Mouse (Mus musculus) thymus, postnatal 36 days (tissue): ENCODE data around the gene Hoxb7.

Experiments
- DNase-seq, 2 experiments: peaks; one replicate each; pipeline ENCODE4 v3.0.0; 2022; ENCODE audit warnings: mixed read lengths in 2 of 2

Gene Hoxb7

GRCm38 (mm10) chr11:96268031-96268745 lies 18.2 kb upstream of the Hoxb7 start:
- no peak for DNase-seq

- no peak for DNase-seq
These were observed 16.6 kb upstream of the Hoxb7 start for GRCm38 (mm10) chr11:96269869-96270268.

- no peak for DNase-seq
These were observed 15.4 kb upstream of the Hoxb7 start, which contains the start of gene Hoxb9 for GRCm38 (mm10) chr11:96270996-96271540. Gene Hoxb9, plus strand, starts transcription at chr11:96271457.

- DNase-seq: no peak
These were observed 14.8 kb upstream of the Hoxb7 start for GRCm38 (mm10) chr11:96271541-96272011.

GRCm38 (mm10) chr11:96272024-96272921 lies 14.2 kb upstream of the Hoxb7 start:
- DNase-seq: no peak

DNA sequence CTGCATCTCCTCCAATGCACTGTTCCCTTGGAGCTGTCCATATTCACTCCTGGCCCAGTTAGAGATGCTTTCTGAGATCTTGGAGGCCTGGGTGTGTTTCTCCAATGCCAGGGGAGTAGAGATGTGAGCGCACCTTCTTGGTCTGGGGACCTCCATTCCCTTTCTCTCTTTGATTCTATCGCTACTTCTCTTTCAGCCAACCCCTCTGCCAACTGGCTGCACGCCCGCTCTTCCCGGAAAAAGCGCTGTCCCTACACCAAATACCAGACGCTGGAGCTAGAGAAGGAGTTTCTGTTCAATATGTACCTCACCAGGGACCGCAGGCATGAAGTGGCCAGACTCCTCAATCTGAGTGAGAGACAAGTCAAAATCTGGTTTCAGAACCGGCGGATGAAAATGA lies 12.0 kb upstream of the Hoxb7 start:
- DNase-seq: no peak

DNA sequence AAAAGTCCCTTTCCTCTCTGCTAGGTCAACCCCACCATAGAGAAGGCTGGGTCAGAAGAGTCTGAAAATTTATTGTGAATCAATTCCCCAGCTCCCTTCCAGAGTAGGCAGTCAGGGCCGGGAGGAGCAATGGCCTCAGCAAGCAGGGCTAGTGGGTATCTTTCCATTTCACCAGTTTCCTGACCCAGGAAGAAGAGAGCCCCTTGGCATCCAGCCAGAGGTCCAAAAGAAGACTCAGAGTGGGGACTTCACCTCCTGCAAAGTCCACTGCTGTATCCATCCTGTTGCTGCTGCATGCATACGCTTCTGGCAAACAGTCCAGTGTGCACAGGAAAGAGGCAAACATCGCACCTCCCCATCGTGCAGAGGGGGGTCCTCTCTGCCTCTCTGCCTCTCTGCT lies 10.5 kb upstream of the Hoxb7 start:
- DNase-seq: no peak

DNA sequence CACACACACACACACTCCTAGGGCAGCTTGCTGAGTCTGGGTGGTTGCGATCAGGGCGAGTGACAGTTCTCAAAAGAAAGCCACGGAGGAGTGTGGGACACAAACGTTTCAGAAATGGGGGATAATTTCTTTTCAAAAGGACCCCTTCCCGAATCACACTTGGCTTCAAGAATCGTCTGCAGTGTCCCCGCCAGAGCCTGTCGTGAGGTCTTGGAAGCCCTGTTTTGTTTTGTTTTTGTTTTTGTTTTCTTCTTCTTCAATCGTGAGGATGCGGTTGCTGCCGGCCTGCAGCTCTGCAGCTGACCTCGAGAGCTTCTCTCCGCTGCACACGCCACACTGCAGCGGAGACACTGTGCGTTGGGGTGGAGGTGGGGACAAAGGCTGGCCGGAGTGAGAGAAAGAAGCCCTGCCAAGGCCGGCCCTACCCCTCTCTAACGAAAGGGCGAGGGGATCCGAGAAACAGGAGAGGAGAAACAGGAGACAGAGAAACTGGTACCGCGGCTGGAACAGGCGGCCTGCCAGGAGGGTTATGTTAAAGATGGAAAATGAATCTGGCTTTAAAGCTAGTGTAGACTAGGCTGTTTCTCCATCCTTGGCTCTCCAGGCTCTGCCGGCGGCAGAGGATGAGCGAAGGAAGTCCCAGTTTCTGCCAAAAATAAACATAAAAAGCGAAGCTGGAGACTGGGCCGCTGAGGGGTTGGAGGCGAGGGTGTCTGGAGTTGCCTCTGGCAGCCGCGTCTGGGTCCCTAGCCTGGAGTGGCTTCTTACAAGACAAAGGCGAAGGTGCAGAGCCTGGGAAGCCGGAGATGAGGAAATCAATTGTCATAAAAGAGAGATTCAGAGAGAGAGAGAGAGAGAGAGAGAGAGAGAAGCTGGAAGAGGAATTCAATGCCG lies 9.0 kb upstream of the Hoxb7 start:
- no peak for DNase-seq

GRCm38 (mm10) chr11:96278324-96278723 lies 8.1 kb upstream of the Hoxb7 start:
- DNase-seq: no peak

- DNase-seq: peak; percentile 70 to 75
These were observed 7.7 kb upstream of the Hoxb7 start for GRCm38 (mm10) chr11:96278773-96279172.

GRCm38 (mm10) chr11:96279421-96280233 lies 6.8 kb upstream of the Hoxb7 start:
- DNase-seq: no peak

- no peak for DNase-seq
These were observed 5.7 kb upstream of the Hoxb7 start for GRCm38 (mm10) chr11:96280399-96281378.

DNA sequence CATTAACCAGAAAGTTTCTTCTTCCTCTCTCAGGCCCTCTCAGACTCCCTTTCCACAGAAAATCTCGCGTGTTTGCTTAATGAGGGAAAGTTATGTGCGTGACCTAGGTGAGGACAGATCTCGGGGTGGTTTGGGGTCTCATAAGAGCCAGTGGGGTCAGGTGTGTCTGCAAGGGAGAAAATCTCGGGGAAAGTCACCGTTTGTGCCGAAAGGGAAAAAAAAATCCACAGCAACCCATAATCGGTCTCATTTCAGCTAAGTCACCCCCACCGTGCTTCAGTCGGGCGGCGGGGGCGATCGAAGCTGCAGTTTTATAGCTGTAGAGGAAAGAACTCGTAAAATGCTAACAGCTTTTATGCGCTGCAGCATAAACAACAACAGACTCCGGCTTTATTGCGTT lies 5.0 kb upstream of the Hoxb7 start:
- DNase-seq: no peak

DNA sequence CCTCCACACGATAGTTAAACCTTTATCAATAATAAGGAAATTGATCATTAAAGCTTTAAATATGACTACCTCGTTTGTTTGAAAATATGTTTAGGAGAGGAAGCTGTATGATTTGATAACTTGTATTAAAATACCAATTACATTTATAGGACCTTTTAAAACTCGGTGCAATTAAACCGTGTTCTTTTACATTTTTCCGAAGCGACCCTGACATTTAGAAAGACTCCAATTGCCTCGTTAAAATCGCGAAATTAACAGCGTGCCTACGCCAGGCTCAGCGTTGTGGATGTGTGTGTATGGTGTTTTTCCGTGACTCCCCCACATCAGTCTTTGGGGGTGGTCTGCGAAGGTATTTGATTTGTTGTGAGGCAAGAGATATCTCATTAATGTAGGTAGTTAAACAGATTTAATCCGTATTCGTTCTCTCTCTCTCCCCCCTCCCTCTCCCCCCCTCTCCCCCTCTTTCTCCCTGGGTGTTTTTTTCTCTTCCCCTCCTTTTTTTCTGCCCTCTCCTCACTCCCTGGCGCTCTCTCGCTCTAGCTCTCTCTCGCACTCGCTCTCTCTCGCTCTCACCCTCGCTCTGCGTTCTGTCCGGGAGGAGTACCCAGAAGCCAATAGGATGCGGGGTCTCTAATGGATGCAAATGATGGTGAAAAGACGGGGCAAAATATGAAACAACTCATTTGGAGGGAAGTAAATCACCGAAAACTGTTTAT lies 4.4 kb upstream of the Hoxb7 start, which contains the start of gene Hoxb8:
Hoxb8 (plus strand) TSS at position 51 of the 716 bp plus-strand sequence.
- no peak for DNase-seq

DNA sequence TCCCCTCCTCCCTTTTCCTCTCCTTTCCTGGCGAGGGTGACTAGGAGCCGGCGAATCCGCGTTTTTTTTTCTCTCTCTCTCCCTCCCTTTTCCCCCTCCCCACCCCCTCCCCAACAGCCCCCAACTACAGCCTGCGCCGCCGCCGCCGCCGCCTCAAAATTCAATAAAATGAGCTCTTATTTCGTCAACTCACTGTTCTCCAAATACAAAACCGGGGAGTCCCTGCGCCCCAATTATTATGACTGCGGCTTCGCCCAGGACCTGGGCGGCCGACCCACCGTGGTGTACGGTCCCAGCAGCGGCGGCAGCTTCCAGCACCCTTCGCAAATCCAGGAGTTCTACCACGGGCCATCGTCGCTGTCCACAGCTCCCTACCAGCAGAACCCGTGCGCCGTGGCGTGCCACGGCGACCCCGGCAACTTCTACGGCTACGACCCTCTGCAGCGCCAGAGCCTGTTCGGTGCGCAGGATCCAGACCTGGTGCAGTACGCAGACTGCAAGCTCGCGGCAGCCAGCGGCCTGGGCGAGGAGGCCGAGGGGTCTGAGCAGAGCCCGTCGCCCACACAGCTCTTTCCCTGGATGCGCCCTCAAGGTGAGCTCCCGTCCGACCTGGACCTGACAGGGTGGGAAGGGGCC lies 3.5 kb upstream of the Hoxb7 start:
- DNase-seq: no peak

- DNase-seq: no peak
These were observed 2.2 kb upstream of the Hoxb7 start for GRCm38 (mm10) chr11:96284041-96284749.

- no peak for DNase-seq
These were observed 1.4 kb upstream of the Hoxb7 start for GRCm38 (mm10) chr11:96284774-96285734.
